Mouse (Mus musculus): ENCODE results near the gene Gm5294. TPM values are rescaled to one million over a fixed set of nuclear protein-coding genes. Genes with fewer than 3 reads are reported as not detected.

The Gm5294 gene
- polyA plus RNA-seq, 1 experiment from 2014 or later: not detected

DNA sequence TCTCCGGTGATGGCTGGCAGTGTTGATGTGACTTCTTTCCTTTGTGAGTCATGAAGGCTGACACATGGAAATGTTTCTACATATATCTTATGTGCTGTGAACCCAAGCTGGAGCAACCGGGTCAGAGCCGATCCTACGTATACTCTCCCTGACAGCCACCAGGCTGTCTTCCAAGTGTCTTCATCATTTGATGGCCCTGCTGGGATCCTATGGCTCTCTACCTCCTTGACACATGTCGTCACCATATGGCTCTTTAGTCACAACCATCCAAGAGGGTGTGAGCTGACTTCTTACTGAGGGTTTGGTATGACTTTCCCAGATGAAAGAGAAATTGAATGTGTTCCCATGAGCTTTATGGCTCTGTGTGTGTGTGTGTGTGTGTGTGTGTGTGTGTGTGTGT is 15.6 kb upstream of the Gm5294 start:
- Histone ChIP-seq H3K4me1 (replicated peaks) (no peaks in the 10 kb centered on the region), H3K36me3 (no peaks in the 10 kb centered on the region), H3K9ac (no peak overlapping the region), H3K9me3 (no peaks in the 10 kb centered on the region), H3K4me3 (replicated peaks) (no peak overlapping the region), H3K27ac (no peak overlapping the region), H3K4me2 (replicated peaks) (no peak overlapping the region), H3K27me3 (replicated peaks) (no peaks in the 10 kb centered on the region)
- ATAC-seq: no peak
- 91% methylated on average over 5 of the region's 5 CpGs for WGBS

- H3K27me3 ChIP-seq (replicated peaks): no peaks in the 10 kb centered on the region
- H3K9me3 ChIP-seq: no peaks in the 10 kb centered on the region
- H3K27ac ChIP-seq: no peak overlapping the region
- no peak overlapping the region for H3K4me3 ChIP-seq (replicated peaks)
- H3K36me3 ChIP-seq: no peaks in the 10 kb centered on the region
- H3K4me1 ChIP-seq (replicated peaks): no peaks in the 10 kb centered on the region
- H3K4me2 ChIP-seq (replicated peaks): no peak overlapping the region
- no peak for ATAC-seq
- no peak overlapping the region for H3K9ac ChIP-seq
- 76% methylated on average over 6 of the region's 6 CpGs for WGBS
Measured at GRCm38 (mm10) chr5:138809767-138810166, 10.1 kb upstream of the Gm5294 start.

DNA sequence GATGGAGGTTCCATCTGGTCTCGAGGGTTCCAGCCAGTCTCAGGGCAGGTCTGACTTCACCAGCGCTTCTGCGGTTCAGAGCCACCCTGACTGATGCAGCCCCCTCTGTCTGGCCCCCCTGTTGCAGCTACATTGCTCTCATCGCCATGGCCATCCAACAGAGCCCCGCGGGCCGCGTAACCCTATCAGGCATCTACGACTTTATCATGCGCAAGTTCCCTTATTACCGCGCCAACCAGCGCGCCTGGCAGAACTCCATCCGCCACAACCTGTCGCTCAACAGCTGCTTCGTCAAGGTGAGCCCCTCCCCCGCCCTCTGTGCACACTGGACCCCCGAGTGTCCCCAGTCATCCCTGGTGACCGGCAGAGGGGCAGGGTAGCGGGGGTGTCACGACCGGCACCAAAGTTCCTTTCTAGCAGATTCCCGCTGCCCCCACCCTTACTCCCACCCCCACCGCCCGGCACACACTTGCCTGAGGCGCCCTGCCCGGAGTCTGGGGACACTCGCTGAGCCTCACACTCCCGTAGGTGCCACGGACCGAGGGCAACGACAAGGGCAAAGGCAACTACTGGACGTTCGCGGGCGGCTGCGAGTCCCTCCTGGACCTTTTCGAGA is 945 bp downstream of the Gm5294 start:
- ATAC-seq: no peak
- no peaks in the 10 kb centered on the region for H3K9me3 ChIP-seq
- H3K4me2 ChIP-seq (replicated peaks): peak overlapping the region; percentile 74
- peak overlapping the region; percentile 32; the same call in 1 of the 2 replicates for H3K9ac ChIP-seq
- H3K4me3 ChIP-seq (replicated peaks): peak overlapping the region; percentile 33
- H3K36me3 ChIP-seq: no peaks in the 10 kb centered on the region
- peaks cover 9% of the 10 kb centered on the region for H3K4me1 ChIP-seq (replicated peaks)
- no peak overlapping the region for H3K27ac ChIP-seq
- peaks cover 56% of the 10 kb centered on the region for H3K27me3 ChIP-seq (replicated peaks)
- WGBS: 3% methylated on average over 39 of the region's 39 CpGs

DNA sequence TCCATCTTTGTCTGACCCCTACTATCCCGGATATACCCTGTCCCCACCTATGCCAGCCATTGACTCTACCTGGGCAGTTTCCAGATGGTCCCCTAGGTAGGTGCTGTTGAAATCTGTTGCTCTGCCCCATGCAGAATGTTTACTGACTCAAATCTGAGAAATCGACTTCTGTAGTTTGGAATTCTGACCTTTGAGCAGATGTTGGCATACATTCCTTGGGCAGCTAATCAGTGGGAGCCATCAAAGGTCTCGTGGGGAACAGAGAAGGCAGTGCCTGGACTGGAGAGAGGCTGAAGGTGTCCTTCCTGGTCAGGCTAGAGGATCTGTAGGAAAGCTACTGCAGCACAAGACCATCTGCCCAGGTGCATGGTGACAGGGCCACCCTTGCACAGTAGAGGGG is 5.2 kb downstream of the Gm5294 start:
- ATAC-seq: no peak
- WGBS: 54% methylated on average over 3 of the region's 3 CpGs

GRCm38 (mm10) chr5:138833406-138833805 is 13.5 kb downstream of the Gm5294 start:
- no peaks in the 10 kb centered on the region for H3K27me3 ChIP-seq (replicated peaks)
- no peak overlapping the region for H3K4me2 ChIP-seq (replicated peaks)
- H3K4me3 ChIP-seq (replicated peaks): no peak overlapping the region
- no peak overlapping the region for H3K27ac ChIP-seq
- no peak overlapping the region for H3K9ac ChIP-seq
- 37% methylated on average over 6 of the region's 6 CpGs for WGBS
- no peaks in the 10 kb centered on the region for H3K9me3 ChIP-seq
- ATAC-seq: peak; percentile 56; the same call in 1 of the 2 replicates
- no peaks in the 10 kb centered on the region for H3K36me3 ChIP-seq
- no peaks in the 10 kb centered on the region for H3K4me1 ChIP-seq (replicated peaks)

More for the DNA sequence above, 5.2 kb downstream of the Gm5294 start:
- Histone ChIP-seq H3K4me1 (replicated peaks) (peaks cover 9% of the 10 kb centered on the region), H3K4me2 (replicated peaks) (no peak overlapping the region), H3K27me3 (replicated peaks) (peaks cover 40% of the 10 kb centered on the region), H3K9me3 (no peaks in the 10 kb centered on the region), H3K4me3 (replicated peaks) (no peak overlapping the region), H3K36me3 (no peaks in the 10 kb centered on the region), H3K27ac (no peak overlapping the region), H3K9ac (no peak overlapping the region)

- H3K36me3 ChIP-seq: no peaks in the 10 kb centered on the region
- H3K27ac ChIP-seq: no peak overlapping the region
- H3K4me2 ChIP-seq (replicated peaks): no peak overlapping the region
- H3K4me1 ChIP-seq (replicated peaks): no peaks in the 10 kb centered on the region
- H3K9me3 ChIP-seq: no peaks in the 10 kb centered on the region
- H3K9ac ChIP-seq: no peak overlapping the region
- H3K27me3 ChIP-seq (replicated peaks): no peaks in the 10 kb centered on the region
- WGBS: 74% methylated on average over 3 of the region's 3 CpGs
- H3K4me3 ChIP-seq (replicated peaks): no peak overlapping the region
- no peak for ATAC-seq
Measured at GRCm38 (mm10) chr5:138834910-138835309, 15.0 kb downstream of the Gm5294 start.

DNA sequence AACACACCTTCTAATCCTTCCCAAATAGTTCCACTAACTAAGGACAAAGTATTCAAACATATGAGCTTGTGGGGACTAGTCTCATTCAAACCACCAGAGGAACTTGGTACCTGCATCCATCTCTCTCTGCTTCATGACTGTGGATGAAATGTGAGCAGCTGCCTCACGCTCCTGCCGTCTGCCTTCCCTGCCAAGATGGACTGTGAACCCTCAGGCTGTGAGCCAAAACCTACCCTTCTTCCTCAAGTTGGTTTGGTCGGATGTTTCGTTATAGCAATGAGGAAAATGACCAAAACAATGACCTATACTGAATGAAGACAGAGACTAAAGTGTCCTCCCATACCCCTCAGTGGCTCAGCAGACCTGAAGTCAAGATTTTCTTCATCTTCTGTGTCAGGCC is 21.1 kb downstream of the Gm5294 start:
- no peak overlapping the region for H3K9ac ChIP-seq
- H3K4me2 ChIP-seq (replicated peaks): no peak overlapping the region
- no peaks in the 10 kb centered on the region for H3K36me3 ChIP-seq
- ATAC-seq: no peak
- no peak overlapping the region for H3K4me3 ChIP-seq (replicated peaks)
- H3K4me1 ChIP-seq (replicated peaks): no peaks in the 10 kb centered on the region
- H3K27ac ChIP-seq: no peak overlapping the region
- H3K27me3 ChIP-seq (replicated peaks): no peaks in the 10 kb centered on the region
- no peaks in the 10 kb centered on the region for H3K9me3 ChIP-seq
- 90% methylated on average over 4 of the region's 4 CpGs for WGBS

GRCm38 (mm10) chr5:138843168-138843824 is 23.4 kb downstream of the Gm5294 start:
- Histone ChIP-seq H3K27ac (no peak overlapping the region), H3K9ac (no peak overlapping the region), H3K4me2 (replicated peaks) (no peak overlapping the region), H3K36me3 (no peaks in the 10 kb centered on the region), H3K4me3 (replicated peaks) (no peak overlapping the region), H3K9me3 (no peaks in the 10 kb centered on the region), H3K4me1 (replicated peaks) (peaks cover 5% of the 10 kb centered on the region; the same call in 1 of the 2 replicates), H3K27me3 (replicated peaks) (no peaks in the 10 kb centered on the region)
- ATAC-seq: no peak
- WGBS: 63% methylated on average over 9 of the region's 9 CpGs

GRCm38 (mm10) chr5:138846506-138846905 is 26.6 kb downstream of the Gm5294 start:
- H3K36me3 ChIP-seq: no peaks in the 10 kb centered on the region
- H3K9ac ChIP-seq: no peak overlapping the region
- H3K4me2 ChIP-seq (replicated peaks): no peak overlapping the region
- H3K4me1 ChIP-seq (replicated peaks): peaks cover 15% of the 10 kb centered on the region
- no peak overlapping the region for H3K27ac ChIP-seq
- ATAC-seq: peak; percentile 50
- no peaks in the 10 kb centered on the region for H3K27me3 ChIP-seq (replicated peaks)
- H3K4me3 ChIP-seq (replicated peaks): no peak overlapping the region
- H3K9me3 ChIP-seq: no peaks in the 10 kb centered on the region
- 37% methylated on average over 4 of the region's 4 CpGs for WGBS

GRCm38 (mm10) chr5:138848102-138848501 is 28.2 kb downstream of the Gm5294 start:
- peak; percentile 49 for ATAC-seq
- Histone ChIP-seq H3K9ac (no peak overlapping the region), H3K4me1 (replicated peaks) (peaks cover 15% of the 10 kb centered on the region), H3K4me2 (replicated peaks) (no peak overlapping the region), H3K27ac (no peak overlapping the region), H3K4me3 (replicated peaks) (no peak overlapping the region), H3K9me3 (no peaks in the 10 kb centered on the region), H3K27me3 (replicated peaks) (no peaks in the 10 kb centered on the region), H3K36me3 (no peaks in the 10 kb centered on the region)
- WGBS: 6% methylated on average over 7 of the region's 7 CpGs

DNA sequence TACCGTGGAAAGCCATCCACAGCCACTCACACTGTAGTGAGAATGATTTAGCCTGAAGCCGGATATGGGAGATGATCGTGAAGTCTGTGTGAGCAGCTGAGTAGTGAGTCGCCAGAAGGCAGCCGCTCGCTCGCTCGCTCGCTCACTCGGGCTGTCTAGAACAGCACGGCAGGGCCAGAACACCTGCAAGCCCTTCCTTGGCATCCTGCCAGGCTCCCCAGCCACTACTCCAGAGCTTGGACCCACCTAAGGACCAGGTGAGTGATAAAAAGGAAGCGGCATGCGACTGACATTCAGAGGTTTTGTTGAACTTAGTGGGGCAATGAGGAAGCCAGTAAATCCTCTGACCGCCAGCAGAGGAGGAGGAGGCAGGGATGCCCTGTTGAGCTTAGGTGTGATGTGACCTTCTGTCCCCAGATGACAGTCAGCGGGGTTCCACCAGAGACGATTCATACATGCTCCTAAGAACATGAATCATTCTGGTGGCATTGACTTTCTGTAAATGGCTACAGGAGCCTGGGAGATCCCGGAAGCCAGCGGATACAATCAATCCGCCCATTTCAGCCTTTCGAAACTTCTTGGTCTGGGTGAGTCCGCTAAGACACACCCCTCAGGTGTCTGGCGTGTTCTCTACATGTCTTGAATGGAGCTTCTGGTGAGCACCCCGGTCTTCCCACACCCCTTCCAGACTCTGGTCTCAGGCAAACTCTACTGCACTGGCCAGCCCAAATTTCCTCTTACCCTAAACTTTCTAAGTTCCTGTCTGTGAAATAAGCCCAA is 30.0 kb downstream of the Gm5294 start:
- Histone ChIP-seq H3K4me3 (replicated peaks) (0 out of 2 replicates have a peak overlapping the region, but pooled peaks have one; percentile 13), H3K36me3 (no peaks in the 10 kb centered on the region), H3K27me3 (replicated peaks) (no peaks in the 10 kb centered on the region), H3K4me1 (replicated peaks) (peaks cover 15% of the 10 kb centered on the region), H3K9ac (peak overlapping the region; percentile 19; the same call in 1 of the 2 replicates), H3K9me3 (no peaks in the 10 kb centered on the region), H3K27ac (peak overlapping the region; percentile 80), H3K4me2 (replicated peaks) (peak overlapping the region; percentile 45)
- 55% methylated on average over 23 of the region's 23 CpGs for WGBS
- ATAC-seq: peak; percentile 79

GRCm38 (mm10) chr5:138850462-138850844 is 30.6 kb downstream of the Gm5294 start:
- H3K4me1 ChIP-seq (replicated peaks): peaks cover 15% of the 10 kb centered on the region
- H3K9me3 ChIP-seq: no peaks in the 10 kb centered on the region
- no peak overlapping the region for H3K9ac ChIP-seq
- H3K27ac ChIP-seq: peak overlapping the region; percentile 80; the same call in 1 of the 2 replicates
- peak; percentile 27; the same call in 1 of the 2 replicates for ATAC-seq
- H3K36me3 ChIP-seq: no peaks in the 10 kb centered on the region
- 63% methylated on average over 5 of the region's 5 CpGs for WGBS
- peak overlapping the region; percentile 45; the same call in 1 of the 2 replicates for H3K4me2 ChIP-seq (replicated peaks)
- H3K4me3 ChIP-seq (replicated peaks): no peak overlapping the region
- no peaks in the 10 kb centered on the region for H3K27me3 ChIP-seq (replicated peaks)

All from intestine, embryonic 15.5 days (tissue).